Mouse (Mus musculus): ENCODE data around the gene Tubgcp3. TPM values are rescaled to one million over a fixed set of nuclear protein-coding genes. Genes with fewer than 3 reads are reported as not detected.
"Not testable (repeated sequence)": the region's sequence is repeated elsewhere in the genome, so short reads cannot be mapped to it uniquely, and the experiment has no call there.

Gene Tubgcp3
- polyA plus RNA-seq, 1 experiment from 2014 or later, result 34.0 TPM

DNA sequence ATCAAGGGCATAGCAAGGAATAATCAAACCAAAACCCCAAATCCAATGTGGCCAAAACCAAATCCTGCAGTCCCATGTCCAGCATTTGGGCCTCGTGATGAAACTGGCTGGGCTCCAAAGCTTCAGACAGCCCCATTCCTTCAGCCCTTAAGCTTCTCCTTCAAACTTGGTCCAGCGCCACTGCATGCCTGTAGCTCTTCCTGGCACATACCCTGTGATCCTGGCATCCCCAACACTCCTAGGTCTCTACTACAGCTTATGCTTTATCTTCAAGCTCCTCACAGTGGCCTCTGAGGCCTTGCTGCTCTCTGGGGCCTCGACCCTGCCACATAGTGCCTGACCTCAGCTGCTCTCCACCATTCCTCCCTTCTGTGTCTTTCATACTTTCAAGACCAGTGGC lies 5.5 kb downstream of the Tubgcp3 start:
- WGBS, result 93% methylated on average over 3 of the region's 3 CpGs
- peaks cover 11% of the 10 kb centered on the region for H3K4me1 ChIP-seq
- H3K9me3 ChIP-seq; H3K27me3 ChIP-seq (ENCODE audit: insufficient read depth, poor library complexity, severe bottlenecking); H3K36me3 ChIP-seq; H3K27ac ChIP-seq; H3K4me3 ChIP-seq; DNase-seq (ENCODE audit: low spot score): not testable (repeated sequence)

DNA sequence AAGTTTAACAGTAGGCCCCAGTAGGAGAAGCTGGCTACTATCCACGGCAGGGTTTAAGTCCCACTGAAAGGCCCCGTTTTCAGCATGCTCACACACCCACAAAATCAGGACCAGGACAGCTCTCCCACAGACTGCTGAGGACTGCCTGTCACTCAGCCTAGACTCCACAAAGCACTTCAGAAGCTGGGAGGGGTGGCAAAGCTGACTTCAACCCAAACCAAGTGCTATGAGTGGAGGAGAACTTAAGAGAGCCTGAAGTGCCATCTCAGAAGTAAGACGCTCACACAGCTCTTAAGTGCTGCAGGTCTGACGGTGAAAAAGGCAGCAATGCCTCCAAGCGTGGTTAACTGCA lies 9.0 kb downstream of the Tubgcp3 start:
- Histone ChIP-seq H3K36me3 (peaks cover 39% of the 10 kb centered on the region), H3K4me3 (no peak overlapping the region), H3K4me1 (peaks cover 8% of the 10 kb centered on the region), H3K27ac (no peak overlapping the region), H3K9me3 (no peaks in the 10 kb centered on the region), H3K27me3 (ENCODE audit: insufficient read depth, poor library complexity, severe bottlenecking) (no peaks in the 10 kb centered on the region)
- no peak for DNase-seq (ENCODE audit: low spot score)
- WGBS, result 79% methylated on average over 5 of the region's 5 CpGs

DNA sequence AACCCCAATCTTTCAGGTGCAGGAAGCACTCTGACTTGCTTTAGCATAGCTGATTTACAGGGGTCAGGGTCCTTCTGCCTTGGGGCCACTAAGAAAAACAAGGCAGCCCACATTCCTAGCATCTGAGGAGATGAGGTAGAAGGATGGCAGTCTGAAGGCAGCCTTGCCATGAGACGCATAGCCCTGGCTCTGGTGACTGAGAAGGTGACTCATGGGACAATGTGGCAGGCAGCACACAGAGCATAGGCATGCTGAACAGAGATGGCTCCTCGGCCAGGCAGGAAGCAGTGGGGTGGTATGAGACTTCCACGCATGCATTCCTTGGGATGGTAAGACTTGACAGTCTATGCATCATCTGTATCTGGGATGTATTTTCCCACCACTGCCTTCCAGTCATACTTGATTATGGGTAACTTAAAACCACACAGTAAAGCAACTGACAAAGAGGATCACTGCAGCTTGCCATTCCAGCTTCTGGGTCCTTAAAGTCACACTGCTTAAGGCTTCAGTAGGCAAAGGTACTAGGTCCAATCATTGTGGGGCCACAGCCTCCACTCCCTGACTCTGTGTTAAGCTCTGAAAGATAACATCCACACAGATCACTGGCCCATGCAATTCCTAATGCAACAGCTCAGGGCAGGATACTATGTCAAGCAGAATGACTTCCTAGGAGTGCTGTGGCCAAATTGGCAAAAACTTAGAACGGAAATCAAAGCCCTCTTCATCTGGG lies 9.5 kb downstream of the Tubgcp3 start:
- DNase-seq (ENCODE audit: low spot score), result no peak
- 92% methylated on average over 4 of the region's 4 CpGs for WGBS
- no peak overlapping the region for H3K27ac ChIP-seq
- H3K36me3 ChIP-seq, result peaks cover 45% of the 10 kb centered on the region
- no peak overlapping the region for H3K4me3 ChIP-seq
- H3K9me3 ChIP-seq, result no peaks in the 10 kb centered on the region
- H3K27me3 ChIP-seq (ENCODE audit: insufficient read depth, poor library complexity, severe bottlenecking), result no peaks in the 10 kb centered on the region
- H3K4me1 ChIP-seq, result peaks cover 8% of the 10 kb centered on the region

DNA sequence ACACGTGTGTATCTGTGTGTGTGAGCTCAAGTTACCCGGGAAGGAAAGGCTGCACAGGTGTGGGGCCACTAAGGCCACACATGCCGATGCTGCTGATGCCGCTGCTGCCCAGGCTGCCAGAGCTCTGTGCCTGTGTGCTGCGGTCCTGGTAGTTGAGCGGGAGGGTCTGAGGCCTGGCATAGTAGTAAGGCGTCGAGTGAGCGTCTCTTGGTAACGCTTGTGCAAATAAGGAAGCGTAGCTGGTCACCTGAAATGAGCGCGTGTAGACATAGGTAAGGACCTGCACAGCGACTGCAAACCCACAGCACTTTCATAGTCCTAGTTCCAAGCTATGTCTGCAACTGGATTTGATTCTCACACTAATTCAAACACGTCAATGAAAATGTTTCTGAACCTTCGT lies 14.6 kb downstream of the Tubgcp3 start:
- 95% methylated on average over 16 of the region's 16 CpGs for WGBS
- Histone ChIP-seq H3K36me3 (peaks cover 87% of the 10 kb centered on the region), H3K27me3 (ENCODE audit: insufficient read depth, poor library complexity, severe bottlenecking) (no peaks in the 10 kb centered on the region), H3K4me3 (no peak overlapping the region), H3K9me3 (no peaks in the 10 kb centered on the region), H3K27ac (no peak overlapping the region), H3K4me1 (peaks cover 8% of the 10 kb centered on the region)
- no peak for DNase-seq (ENCODE audit: low spot score)

- H3K4me3 ChIP-seq, result no peak overlapping the region
- H3K9me3 ChIP-seq, result no peaks in the 10 kb centered on the region
- H3K27ac ChIP-seq, result no peak overlapping the region
- 53% methylated on average over 4 of the region's 4 CpGs for WGBS
- peaks cover 88% of the 10 kb centered on the region for H3K36me3 ChIP-seq
- no peak for DNase-seq (ENCODE audit: low spot score)
- H3K27me3 ChIP-seq (ENCODE audit: insufficient read depth, poor library complexity, severe bottlenecking), result no peaks in the 10 kb centered on the region
- peaks cover 5% of the 10 kb centered on the region; the same call in 1 of the 2 replicates for H3K4me1 ChIP-seq
Measured at GRCm38 (mm10) chr8:12651246-12651645, 20.8 kb downstream of the Tubgcp3 start.

DNA sequence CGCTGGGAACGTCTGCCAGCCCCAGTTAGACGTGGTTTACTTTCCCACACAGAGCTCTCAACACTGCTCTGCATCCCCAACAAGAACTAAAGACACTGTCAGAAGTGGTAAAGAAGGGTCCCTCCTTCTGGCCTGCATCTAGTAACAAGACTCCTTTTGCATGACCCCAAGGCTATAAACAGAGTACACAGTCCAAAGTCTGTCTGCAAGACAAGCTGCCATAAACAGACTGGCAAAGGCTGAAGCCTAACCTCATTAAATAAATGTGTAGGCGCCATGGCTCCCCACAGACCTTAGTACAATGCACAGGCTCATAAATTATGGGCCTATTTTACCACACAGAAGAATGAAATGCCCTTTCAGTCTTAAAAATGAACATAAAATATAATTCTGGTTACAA lies 21.6 kb downstream of the Tubgcp3 start:
- WGBS, result 92% methylated on average over 4 of the region's 4 CpGs
- Histone ChIP-seq H3K4me3 (no peak overlapping the region), H3K27me3 (ENCODE audit: insufficient read depth, poor library complexity, severe bottlenecking) (no peaks in the 10 kb centered on the region), H3K36me3 (peaks cover 85% of the 10 kb centered on the region), H3K4me1 (peaks cover 5% of the 10 kb centered on the region; the same call in 1 of the 2 replicates), H3K9me3 (no peaks in the 10 kb centered on the region), H3K27ac (no peak overlapping the region)
- DNase-seq (ENCODE audit: low spot score), result no peak

DNA sequence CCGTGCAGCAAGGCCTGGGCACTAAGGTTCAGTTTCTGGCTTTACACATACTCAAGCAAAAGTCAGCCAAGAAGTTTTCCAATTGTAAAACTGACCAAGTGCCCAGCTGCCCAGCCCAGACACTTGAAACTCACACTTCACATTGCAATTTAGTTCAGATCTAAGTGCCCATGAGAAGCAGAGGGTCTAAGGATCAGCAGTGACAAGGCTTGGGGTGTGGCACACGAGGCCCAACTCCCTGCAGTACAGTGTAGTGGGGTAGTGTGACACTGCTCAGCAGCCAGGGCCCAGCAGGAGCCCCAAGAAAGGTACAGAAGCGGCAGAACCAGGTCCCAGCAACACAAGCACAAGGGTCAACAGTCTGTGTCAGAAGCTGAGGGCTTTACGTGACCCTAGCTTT lies 23.1 kb downstream of the Tubgcp3 start:
- Histone ChIP-seq H3K27ac (no peak overlapping the region), H3K4me3 (no peak overlapping the region), H3K4me1 (peaks cover 7% of the 10 kb centered on the region; the same call in 1 of the 2 replicates), H3K27me3 (ENCODE audit: insufficient read depth, poor library complexity, severe bottlenecking) (no peaks in the 10 kb centered on the region), H3K9me3 (no peaks in the 10 kb centered on the region), H3K36me3 (peaks cover 72% of the 10 kb centered on the region)
- 89% methylated on average over 4 of the region's 4 CpGs for WGBS
- no peak for DNase-seq (ENCODE audit: low spot score)

- H3K27me3 ChIP-seq (ENCODE audit: insufficient read depth, poor library complexity, severe bottlenecking), result no peaks in the 10 kb centered on the region
- H3K4me3 ChIP-seq, result no peak overlapping the region
- H3K9me3 ChIP-seq, result no peaks in the 10 kb centered on the region
- DNase-seq (ENCODE audit: low spot score), result no peak
- no peak overlapping the region for H3K27ac ChIP-seq
- peaks cover 8% of the 10 kb centered on the region; the same call in 1 of the 2 replicates for H3K4me1 ChIP-seq
- 77% methylated on average over 4 of the region's 4 CpGs for WGBS
- H3K36me3 ChIP-seq, result peaks cover 57% of the 10 kb centered on the region
Measured at GRCm38 (mm10) chr8:12646536-12646935, 25.5 kb downstream of the Tubgcp3 start.

- Histone ChIP-seq H3K27ac (no peak overlapping the region), H3K36me3 (peaks cover 59% of the 10 kb centered on the region), H3K9me3 (no peaks in the 10 kb centered on the region), H3K4me3 (no peak overlapping the region), H3K27me3 (ENCODE audit: insufficient read depth, poor library complexity, severe bottlenecking) (no peaks in the 10 kb centered on the region), H3K4me1 (peaks cover 3% of the 10 kb centered on the region; the same call in 1 of the 2 replicates)
- no peak for DNase-seq (ENCODE audit: low spot score)
- 54% methylated on average over 7 of the region's 7 CpGs for WGBS
Measured at GRCm38 (mm10) chr8:12644894-12645293, 27.2 kb downstream of the Tubgcp3 start.

- no peaks in the 10 kb centered on the region for H3K27me3 ChIP-seq (ENCODE audit: insufficient read depth, poor library complexity, severe bottlenecking)
- H3K4me3 ChIP-seq, result no peak overlapping the region
- no peak for DNase-seq (ENCODE audit: low spot score)
- no peaks in the 10 kb centered on the region for H3K9me3 ChIP-seq
- peaks cover 3% of the 10 kb centered on the region; the same call in 1 of the 2 replicates for H3K4me1 ChIP-seq
- 79% methylated on average over 8 of the region's 8 CpGs for WGBS
- H3K27ac ChIP-seq, result no peak overlapping the region
- H3K36me3 ChIP-seq, result peaks cover 59% of the 10 kb centered on the region
Measured at GRCm38 (mm10) chr8:12644341-12644740, 27.7 kb downstream of the Tubgcp3 start.

DNA sequence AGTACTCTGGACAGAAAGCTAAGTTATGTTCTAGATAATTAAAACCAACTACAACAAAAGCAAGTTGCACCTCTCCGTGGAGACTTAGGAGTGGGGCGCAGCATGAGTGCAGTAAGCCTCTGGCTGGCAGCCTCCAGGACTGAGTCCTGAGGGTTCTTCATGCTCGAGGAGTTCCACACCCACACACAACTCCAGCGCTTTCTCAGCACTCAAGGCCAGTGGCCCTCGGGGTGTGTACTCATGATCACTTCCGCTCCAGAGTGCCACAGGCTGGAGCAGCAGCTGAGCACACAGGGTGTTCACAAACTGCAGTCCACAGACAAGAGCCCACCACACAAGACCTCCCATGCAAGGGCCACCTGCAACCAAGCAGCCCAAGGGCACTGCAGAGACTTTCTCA lies 30.5 kb downstream of the Tubgcp3 start:
- Histone ChIP-seq H3K36me3 (peaks cover 62% of the 10 kb centered on the region), H3K4me1 (peaks cover 3% of the 10 kb centered on the region; the same call in 1 of the 2 replicates), H3K27me3 (ENCODE audit: insufficient read depth, poor library complexity, severe bottlenecking) (no peaks in the 10 kb centered on the region), H3K27ac (no peak overlapping the region), H3K4me3 (no peak overlapping the region), H3K9me3 (no peaks in the 10 kb centered on the region)
- WGBS, result 97% methylated on average over 6 of the region's 6 CpGs
- no peak for DNase-seq (ENCODE audit: low spot score)

DNA sequence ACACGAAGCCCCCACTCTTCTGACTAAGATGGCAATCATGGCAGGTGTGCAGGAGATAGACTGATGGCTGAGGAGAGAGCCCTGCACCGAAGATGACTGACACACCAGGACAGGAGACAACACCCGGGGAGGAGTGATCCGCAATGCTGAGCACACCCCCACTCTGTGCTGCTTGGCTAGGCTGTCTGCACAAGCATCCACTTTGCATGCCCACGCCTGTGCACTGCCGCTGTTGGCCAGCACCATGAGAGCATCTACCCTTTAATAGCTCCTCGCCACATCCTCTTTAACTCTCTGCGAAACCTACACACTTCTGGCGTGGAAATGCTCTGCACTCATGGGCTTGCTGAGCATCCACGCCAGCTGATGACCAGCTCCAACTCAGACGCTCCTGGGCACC lies 33.6 kb downstream of the Tubgcp3 start:
- DNase-seq (ENCODE audit: low spot score), result no peak
- Histone ChIP-seq H3K27me3 (ENCODE audit: insufficient read depth, poor library complexity, severe bottlenecking) (no peaks in the 10 kb centered on the region), H3K27ac (no peak overlapping the region), H3K9me3 (no peaks in the 10 kb centered on the region), H3K4me1 (no peaks in the 10 kb centered on the region), H3K4me3 (no peak overlapping the region), H3K36me3 (peaks cover 79% of the 10 kb centered on the region)
- WGBS, result 89% methylated on average over 11 of the region's 11 CpGs

- 93% methylated on average over 2 of the region's 2 CpGs for WGBS
- no peak for DNase-seq (ENCODE audit: low spot score)
- Histone ChIP-seq H3K9me3 (no peaks in the 10 kb centered on the region), H3K27me3 (ENCODE audit: insufficient read depth, poor library complexity, severe bottlenecking) (no peaks in the 10 kb centered on the region), H3K4me1 (no peaks in the 10 kb centered on the region), H3K4me3 (no peak overlapping the region), H3K36me3 (peaks cover 89% of the 10 kb centered on the region), H3K27ac (no peak overlapping the region)
Measured at GRCm38 (mm10) chr8:12635366-12635765, 36.7 kb downstream of the Tubgcp3 start.

DNA sequence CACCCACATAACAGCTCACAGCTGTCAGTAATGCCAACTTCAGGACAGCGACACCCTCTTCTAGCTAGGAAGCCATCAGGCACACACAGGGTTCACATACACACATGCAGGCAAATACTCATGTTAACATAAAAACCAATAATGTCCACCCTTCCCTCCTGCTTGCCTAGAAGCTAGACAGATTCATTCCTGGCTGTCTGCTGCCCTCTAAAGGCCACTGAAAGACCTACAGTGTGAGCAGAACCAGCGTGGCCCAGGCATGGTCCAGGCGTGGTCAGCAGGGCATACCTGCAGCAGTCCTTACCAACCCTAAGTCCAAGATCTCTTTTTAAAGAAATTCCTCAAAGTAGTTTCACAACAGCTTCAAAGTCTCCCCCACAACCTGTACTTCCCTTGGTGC lies 43.0 kb downstream of the Tubgcp3 start:
- no peaks in the 10 kb centered on the region for H3K9me3 ChIP-seq
- no peak overlapping the region for H3K27ac ChIP-seq
- H3K4me3 ChIP-seq, result no peak overlapping the region
- H3K4me1 ChIP-seq, result 0 out of 2 replicates have a peak, but pooled peaks cover 7% of the 10 kb centered on the region
- no peaks in the 10 kb centered on the region for H3K27me3 ChIP-seq (ENCODE audit: insufficient read depth, poor library complexity, severe bottlenecking)
- no peak for DNase-seq (ENCODE audit: low spot score)
- peaks cover 78% of the 10 kb centered on the region for H3K36me3 ChIP-seq
- WGBS, result 46% methylated on average over 3 of the region's 3 CpGs

Measured in heart, embryonic 10.5 days (tissue).